Mouse (Mus musculus) embryonic stem cell, embryonic (primary cell): ENCODE measurements around the gene Mrps25.

Experiments used
- CTCF ChIA-PET, 4 experiments: fragments of 300-600 bp in 2 of 4; fragments of 350-600 bp in 2 of 4; sonication (Branson Sonifier 250); formaldehyde crosslinking; loops; one replicate each; lab custom pipeline; 2022; ENCODE audit warnings: inconsistent platforms in 2 of 4; lab: Charles Lee
- POLR2A ChIA-PET, 4 experiments: fragments of 300-600 bp in 2 of 4; fragments of 350-600 bp in 2 of 4; sonication (Branson Sonifier 250); formaldehyde crosslinking; loops; one replicate each; lab custom pipeline; 2022; ENCODE audit warnings: antibody characterized with exemption in 4 of 4, inconsistent platforms in 1 of 4; lab: Charles Lee

Gene Mrps25

DNA sequence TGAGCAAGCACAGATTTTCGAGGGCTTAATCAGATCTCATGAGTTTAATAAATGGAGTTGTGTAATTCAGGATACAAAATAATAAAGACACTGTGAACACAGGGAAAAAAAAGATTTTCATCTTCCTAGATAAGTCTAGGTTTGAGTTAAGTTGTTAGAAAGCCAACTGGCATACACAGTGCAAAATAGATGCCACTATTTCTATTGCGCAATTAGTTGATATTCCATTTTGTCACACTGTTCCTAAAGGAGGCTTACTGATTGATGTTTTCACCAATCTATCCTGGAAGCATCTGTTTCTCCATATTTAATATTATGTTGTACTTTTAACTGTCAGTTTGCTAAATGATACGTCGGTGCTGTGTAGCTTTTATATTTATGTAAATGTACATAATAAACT lies 38.0 kb downstream of the Mrps25 start:
- POLR2A ChIA-PET: no interaction called here
- CTCF ChIA-PET: no interaction called here

DNA sequence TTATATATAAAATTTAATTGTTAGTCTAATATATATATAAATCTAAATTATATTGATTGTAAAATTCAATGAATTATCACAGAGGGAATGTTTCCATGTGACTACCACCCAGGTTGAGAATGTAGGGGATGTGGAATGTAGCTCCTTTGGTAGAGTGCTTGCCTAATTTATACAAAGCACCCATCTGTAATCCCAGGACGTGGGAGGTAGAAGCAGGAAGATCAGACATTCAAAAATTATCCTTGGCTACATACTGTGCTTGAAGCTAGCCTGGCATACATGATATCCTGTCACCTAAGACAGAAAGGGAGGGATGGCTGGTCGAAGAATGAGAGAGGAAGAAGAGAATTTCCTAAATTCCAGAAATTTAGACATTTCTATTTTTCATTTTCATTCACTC lies 47.5 kb downstream of the Mrps25 start:
- CTCF ChIA-PET: interaction anchor here in 1 of 4 experiments (0.7 kb wide), 1 partner anchor 21 kb away, joined by 4 read pairs; no protein-coding TSS in a partner anchor
- POLR2A ChIA-PET: interaction anchor here in 1 of 4 experiments (0.7 to 1.9 kb wide), 3 partner anchors 9 to 1736 kb away, joined by 3 to 4 read pairs (median 4); no protein-coding TSS in a partner anchor

DNA sequence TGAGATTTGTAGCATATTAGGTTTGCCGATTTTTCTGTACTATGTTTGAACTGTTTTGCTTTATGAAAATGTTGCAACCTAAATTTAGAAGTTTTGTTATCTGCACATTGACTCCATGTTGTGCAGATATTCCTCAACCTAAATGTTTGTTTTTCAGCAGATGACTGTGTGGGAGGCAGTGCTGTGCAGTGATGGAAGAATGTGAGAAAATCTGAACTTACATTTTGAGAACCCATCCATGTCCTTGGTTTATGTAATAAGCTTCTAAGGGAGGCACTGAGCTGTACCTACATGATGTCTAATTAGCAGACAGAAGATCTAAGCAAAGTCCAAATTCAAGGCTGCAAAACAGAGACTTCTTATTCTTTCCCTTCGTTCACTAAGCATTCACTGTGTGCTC lies 50.2 kb downstream of the Mrps25 start:
- ChIA-PET CTCF (no interaction called here), POLR2A (no interaction called here)

DNA sequence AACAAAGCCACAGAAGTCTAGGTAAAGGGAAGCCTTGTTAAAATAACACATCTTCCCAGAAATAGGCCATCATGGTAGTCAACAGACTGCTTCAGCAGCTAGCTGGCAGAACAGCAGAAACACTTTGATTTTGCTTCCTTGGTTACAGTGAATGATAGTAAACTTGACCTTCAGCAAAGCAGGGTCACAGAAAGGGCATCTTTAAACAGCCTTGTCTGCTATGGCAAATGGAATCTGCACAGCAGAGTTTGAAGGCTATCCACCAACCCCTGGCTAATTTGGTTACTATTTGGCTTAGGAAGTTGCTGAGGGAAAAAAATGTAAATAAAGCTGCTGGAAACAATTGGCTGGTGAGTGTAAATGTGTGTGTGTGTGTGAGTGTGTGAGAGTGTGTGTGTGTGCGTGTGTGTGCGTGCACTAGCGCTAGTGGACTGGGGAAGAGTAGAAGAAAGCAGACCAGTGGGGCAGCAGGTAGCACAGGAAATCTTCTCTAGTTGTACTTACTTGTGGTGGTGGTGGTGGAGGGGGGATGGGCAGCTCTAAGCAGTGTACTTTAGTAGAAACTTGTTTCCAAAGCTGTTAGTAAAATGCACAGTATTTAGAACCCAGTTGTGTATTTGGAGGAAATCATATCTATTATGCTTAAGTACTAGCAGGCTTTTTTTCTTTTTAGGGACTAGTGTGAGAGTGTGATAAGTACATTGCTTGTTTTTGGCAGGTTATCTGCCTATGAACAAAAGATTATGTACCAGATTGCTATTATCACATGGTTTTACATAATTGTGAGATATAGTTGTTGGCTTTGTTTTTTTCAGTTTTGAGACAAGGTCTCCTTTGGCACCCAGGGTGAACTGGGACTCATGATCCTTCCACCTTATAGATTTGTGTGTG lies 51.6 kb downstream of the Mrps25 start:
- CTCF ChIA-PET: no interaction called here

DNA sequence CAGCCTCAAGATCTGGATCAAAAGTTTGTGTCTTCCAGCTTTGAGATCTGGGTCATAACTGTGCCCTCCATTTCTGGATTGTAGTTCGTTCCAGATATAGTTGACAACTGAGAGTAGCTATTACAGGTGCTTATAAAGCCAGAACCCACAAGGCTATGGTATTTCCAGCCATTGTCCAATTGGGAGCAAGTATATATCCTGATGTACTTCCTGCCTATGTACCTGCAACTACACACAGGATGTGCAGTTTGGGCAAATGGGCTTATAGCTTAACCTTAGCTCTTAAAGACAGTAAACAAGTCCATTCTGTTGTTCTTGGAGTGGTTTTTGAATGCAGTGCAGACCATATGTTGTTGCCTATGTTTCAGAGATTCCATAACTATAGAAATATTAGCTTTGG lies 52.4 kb downstream of the Mrps25 start:
- ChIA-PET CTCF (interaction anchor here in 1 of 4 experiments (1.2 kb wide), 1 partner anchor 30 kb away, joined by 3 read pairs; no protein-coding TSS in a partner anchor), POLR2A (interaction anchor here in 1 of 4 experiments (0.5 to 0.7 kb wide), 2 partner anchors 244 to 378 kb away, joined by 3 to 4 read pairs; no protein-coding TSS in a partner anchor)

More for the DNA sequence above, 51.6 kb downstream of the Mrps25 start:
- POLR2A ChIA-PET: interaction anchor here in 1 of 4 experiments (0.5 kb wide), 1 partner anchor 377 kb away, joined by 4 read pairs; no protein-coding TSS in a partner anchor

DNA sequence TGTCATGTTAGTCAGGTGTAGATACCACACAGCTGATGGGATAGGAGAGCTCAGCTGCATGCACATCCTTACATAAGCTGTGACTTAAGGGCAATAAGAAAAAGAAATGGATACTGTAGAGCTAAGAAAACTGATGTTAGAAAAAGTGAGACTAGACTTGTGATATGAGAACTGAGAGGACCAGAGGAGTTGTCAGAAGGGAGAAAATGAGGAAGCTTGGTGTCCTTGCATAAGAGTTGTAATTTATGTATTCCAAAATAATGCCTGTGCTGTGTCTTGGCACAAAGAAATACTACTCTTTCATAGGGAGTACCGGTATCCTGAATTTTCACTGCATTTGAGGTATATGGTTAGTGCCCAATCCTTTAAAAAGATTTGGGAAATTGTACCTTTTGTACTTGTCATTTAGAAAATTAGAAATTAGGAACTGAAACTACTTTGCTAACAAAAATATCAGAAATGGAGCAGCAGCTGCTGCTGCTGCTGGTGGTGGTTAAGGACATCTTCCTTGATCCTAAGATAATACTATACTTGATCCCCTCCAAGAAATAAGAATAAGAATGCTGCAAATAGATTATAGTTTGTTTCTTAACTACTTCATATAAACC lies 56.9 kb downstream of the Mrps25 start:
- CTCF ChIA-PET: no interaction called here

DNA sequence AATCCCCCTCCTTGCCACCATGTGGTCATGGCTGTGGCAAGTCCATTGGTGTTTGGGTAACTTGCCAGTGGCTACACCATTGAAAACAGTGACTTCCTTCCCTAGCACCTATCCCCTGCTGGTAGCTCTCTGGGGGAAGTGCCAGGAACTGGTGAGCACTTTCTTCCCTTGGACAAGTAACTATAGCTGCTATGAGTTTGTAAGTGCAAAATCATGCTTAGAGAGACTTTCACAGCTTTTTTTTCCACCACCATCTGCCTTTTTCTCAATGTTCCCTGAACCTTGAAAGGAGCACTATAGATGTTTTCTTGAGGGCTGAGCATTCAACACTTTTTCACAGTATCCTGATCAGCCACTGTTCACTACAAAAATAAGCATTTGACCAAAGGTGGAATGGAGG lies 59.3 kb downstream of the Mrps25 start:
- ChIA-PET POLR2A (no interaction called here), CTCF (interaction anchor here in 1 of 4 experiments (1.2 kb wide), 1 partner anchor 24 kb away, joined by 3 read pairs; no protein-coding TSS in a partner anchor)

More for the DNA sequence above, 56.9 kb downstream of the Mrps25 start:
- POLR2A ChIA-PET: interaction anchor here in 3 of 4 experiments (0.6 to 1.6 kb wide), 4 partner anchors 10 to 214 kb away, joined by 3 to 4 read pairs (median 4); no protein-coding TSS in a partner anchor
